Mouse (Mus musculus): ENCODE results near the gene Gprc6a. TPM values are rescaled to one million over a fixed set of nuclear protein-coding genes. Genes with fewer than 3 reads are reported as not detected.

The Gprc6a gene
- total RNA-seq, 2 experiments from 2014 or later = not detected

DNA sequence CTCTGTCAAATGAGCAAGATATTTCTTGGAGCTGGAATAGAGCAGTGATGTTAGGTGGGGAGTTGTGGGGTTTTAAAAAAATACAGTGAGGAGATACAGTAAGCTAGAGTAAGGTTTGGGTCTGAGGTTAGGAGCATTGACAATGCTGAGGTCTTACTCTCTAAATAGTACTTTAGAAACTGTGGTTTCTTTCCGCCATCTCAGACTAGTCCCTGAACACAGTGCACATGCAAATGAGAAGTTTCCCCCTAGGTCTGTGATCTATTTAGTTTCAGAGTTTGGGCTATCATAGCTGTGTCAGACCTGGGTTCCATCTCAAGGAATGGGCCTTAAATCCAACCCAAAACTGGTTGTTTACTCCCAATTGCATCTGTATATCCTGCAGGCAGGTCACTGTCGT, 39.7 kb downstream of the Gprc6a start:
- ATAC-seq (replicated peaks; ENCODE audit: low FRiP score, poor library complexity, severe bottlenecking) = no peak

DNA sequence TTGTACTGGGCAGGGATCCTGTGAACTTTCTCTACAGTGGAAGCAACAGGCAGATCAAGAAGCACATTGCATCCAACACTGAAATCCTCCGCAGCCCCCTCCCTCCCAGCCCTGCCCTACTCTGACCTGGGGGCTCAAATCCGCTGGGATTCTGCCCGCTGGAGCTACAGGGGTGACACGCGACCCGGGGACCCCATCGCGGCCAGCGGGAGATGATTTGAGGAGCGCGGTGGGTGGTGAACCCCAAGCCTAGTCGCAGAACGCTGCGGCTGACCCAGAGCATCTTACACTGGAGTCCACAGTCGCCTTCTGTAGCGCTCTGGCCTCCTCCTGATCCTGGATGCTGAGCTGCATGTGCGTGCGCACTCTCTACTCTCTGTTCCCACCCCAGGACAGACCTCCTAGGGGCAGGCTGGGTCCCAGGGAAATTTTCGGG, 41.1 kb downstream of the Gprc6a start, which contains the start of gene Fam162b:
Fam162b (minus strand) TSS at position 379 of the 436 bp plus-strand sequence.
- ATAC-seq (replicated peaks; ENCODE audit: low FRiP score, poor library complexity, severe bottlenecking) = no peak

- no peak for ATAC-seq (replicated peaks; ENCODE audit: low FRiP score, poor library complexity, severe bottlenecking)
These were observed 46.3 kb downstream of the Gprc6a start for GRCm38 (mm10) chr10:51584919-51585318.

DNA sequence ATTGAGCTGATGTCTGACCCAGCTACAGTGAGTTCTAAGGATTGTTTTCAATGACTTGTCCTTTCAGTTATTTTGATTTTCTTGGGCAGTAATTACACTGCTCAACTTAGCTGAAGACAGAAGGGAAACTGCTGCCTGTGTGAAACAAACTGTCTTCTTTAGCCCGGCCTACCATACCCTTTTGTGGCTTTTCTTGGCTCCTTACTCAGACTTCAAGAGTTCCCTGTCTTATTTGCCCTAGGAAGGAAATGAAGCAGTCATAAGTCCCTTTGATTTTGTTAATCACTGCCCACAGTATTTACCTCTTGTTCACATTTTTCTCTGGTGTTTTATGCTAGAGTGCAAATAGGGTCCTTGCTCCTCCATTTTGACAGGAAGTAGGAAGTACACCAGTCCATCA, 46.9 kb downstream of the Gprc6a start:
- no peak for ATAC-seq (replicated peaks; ENCODE audit: low FRiP score, poor library complexity, severe bottlenecking)

- no peak for ATAC-seq (replicated peaks; ENCODE audit: low FRiP score, poor library complexity, severe bottlenecking)
These were observed 59.9 kb downstream of the Gprc6a start for GRCm38 (mm10) chr10:51571225-51571996.

Other genes starting within 250 kb of the Gprc6a start
- 1.4 and 7.5 TPM in 2 replicates for gene Gm49339, start 150.8 kb downstream of the Gprc6a start, total RNA-seq (2015; ENCODE audit: low replicate concordance)
- 0.23 TPM in 1 of 2 replicates, not detected in the other for gene Gm49339, start 150.8 kb downstream of the Gprc6a start, total RNA-seq (2017; ENCODE audit: low replicate concordance)
- gene Lilr4b, start 150.8 kb downstream of the Gprc6a start, total RNA-seq (2015; ENCODE audit: low replicate concordance) = 43.6 and 98.5 TPM in 2 replicates
- 12.3 and 18.1 TPM in 2 replicates for gene Lilr4b, start 150.8 kb downstream of the Gprc6a start, total RNA-seq (2017; ENCODE audit: low replicate concordance)
- 39.4 and 59.8 TPM in 2 replicates for gene Lilrb4a, start 140.5 kb downstream of the Gprc6a start, total RNA-seq (2015; ENCODE audit: low replicate concordance)
- gene Lilrb4a, start 140.5 kb downstream of the Gprc6a start, total RNA-seq (2017; ENCODE audit: low replicate concordance) = 31.7 and 34.6 TPM in 2 replicates
- not detected in 2 replicates for gene Fam162b, start 40.9 kb downstream of the Gprc6a start, total RNA-seq (2015; ENCODE audit: low replicate concordance)
- gene Fam162b, start 40.9 kb downstream of the Gprc6a start, total RNA-seq (2017; ENCODE audit: low replicate concordance) = not detected in 2 replicates
- not detected in 2 replicates for gene Rfx6, start 46.3 kb upstream of the Gprc6a start, total RNA-seq (2015; ENCODE audit: low replicate concordance)
- gene Rfx6, start 46.3 kb upstream of the Gprc6a start, total RNA-seq (2017; ENCODE audit: low replicate concordance) = not detected in 2 replicates

Data from erythroid progenitor cell, adult 5-6 weeks (primary cell).